Mouse (Mus musculus) monocyte, adult 2 months (primary cell): ENCODE results near the gene Eif4e.
"Not testable (repeated sequence)": the region's sequence is repeated elsewhere in the genome, so short reads cannot be mapped to it uniquely, and the experiment has no call there.

Source experiments
- DNase-seq, 2 experiments: peaks; one replicate each; pipeline ENCODE4 v3.0.0; 2022; ENCODE audit warnings: low spot score in 2 of 2, low read depth in 1 of 2

Gene Eif4e

DNA sequence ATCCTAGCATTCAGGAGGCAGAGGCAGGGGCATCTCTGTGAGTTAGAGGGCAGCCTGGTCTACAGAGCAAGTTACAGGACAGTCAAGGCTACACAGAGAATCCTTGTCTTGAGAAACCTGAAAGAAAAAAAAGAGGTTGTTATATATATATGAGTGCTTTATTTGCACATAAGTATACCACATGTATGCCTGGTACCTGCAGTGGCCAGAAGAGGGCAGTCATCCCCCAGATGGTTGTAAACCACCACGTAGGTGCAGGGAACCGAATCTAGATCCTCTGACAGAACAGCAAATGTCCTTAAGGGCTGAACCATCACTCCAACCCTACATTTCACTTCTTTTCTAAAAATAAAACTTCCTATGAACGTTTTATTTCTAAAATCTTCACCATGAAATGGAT, 8.1 kb upstream of the Eif4e start:
- no peak for DNase-seq

DNA sequence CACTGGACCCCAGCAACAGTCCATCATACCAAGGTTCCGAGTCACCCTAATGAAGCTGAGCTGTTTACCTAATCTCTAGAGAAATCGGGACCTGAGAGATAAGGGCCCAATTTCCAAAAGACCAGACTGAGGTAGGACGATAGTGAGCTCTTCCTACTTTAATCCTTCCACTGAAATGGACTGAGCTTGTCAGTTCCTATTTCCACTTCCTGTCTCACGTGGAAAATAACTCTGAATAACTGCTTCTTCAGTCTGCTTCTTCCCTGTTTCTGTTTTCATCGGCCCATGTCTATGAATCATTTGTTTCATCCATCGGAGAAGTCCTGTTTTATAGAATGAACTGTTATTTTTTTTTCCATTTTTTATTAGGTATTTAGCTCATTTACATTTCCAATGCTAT, 6.8 kb upstream of the Eif4e start:
- DNase-seq: no peak

GRCm38 (mm10) chr3:138523956-138524355, 2.0 kb upstream of the Eif4e start:
- DNase-seq: no peak

DNA sequence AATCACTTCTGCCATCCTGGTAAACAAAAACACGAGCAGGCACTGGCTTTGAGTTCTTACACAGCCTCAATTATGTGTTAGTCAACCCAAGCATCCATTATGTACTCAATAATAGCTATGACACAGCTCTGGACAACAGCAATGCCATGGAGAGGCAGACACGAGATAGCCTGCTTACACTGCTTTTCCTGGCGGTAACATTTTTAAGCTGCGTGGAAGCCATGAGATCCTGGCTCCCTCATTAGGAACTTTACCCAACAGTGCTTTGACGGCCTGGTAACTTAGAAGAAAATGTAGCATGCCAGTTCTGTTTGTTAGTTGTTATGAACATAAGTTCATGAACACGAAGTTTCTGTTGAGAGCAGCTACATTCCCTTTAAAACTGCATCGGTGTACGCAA, 485 bp upstream of the Eif4e start:
- no peak for DNase-seq

GRCm38 (mm10) chr3:138526916-138527666, 1.1 kb downstream of the Eif4e start:
- peak; percentile 95 for DNase-seq

DNA sequence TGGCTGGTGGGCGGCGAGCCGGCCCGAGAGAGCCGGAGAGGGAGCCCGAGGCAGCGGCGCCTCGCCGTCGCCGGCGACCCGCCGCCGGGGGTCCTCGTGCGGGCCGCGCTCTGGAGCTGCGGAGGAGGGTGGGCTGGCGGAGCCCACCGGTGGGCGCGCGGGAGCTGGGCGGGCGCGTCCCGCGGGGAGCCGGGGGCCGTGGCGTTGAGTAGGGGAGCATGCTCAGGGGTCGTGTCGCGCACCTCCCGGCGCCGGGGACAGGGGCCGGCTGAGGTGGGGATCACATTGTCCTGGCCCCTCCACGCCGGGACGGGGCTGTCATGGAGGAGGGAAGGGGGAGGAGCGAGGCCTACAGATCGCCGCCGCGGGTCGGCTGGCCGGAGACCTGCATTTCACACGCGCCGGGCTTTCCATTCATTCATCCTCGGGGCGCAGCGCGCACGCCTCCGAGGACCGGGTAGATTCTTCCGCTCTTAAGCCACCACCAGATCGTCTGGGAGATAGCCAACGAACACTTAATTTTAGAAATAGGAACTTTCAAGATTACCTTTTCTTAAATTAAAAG, 1.8 kb downstream of the Eif4e start:
- no peak for DNase-seq

DNA sequence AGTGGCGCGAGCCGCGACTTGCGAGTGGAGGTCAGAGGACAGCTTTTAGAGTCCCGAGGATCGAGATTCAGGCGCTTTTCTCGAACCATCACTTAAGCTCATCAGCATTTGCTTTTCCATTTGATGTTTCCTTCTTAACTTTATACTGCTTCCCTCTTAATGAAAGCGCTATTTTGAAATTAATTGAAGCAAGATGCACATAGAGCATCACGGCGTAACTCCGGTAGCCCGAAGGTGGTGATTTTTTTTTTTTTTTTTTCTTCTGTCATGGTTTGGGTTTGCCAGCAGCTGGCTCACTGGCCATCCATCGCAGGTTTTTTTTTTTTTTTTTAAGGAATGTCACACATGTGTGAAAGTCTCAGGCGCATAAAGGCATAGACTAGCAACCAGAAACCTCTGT, 2.3 kb downstream of the Eif4e start:
- DNase-seq: no peak

DNA sequence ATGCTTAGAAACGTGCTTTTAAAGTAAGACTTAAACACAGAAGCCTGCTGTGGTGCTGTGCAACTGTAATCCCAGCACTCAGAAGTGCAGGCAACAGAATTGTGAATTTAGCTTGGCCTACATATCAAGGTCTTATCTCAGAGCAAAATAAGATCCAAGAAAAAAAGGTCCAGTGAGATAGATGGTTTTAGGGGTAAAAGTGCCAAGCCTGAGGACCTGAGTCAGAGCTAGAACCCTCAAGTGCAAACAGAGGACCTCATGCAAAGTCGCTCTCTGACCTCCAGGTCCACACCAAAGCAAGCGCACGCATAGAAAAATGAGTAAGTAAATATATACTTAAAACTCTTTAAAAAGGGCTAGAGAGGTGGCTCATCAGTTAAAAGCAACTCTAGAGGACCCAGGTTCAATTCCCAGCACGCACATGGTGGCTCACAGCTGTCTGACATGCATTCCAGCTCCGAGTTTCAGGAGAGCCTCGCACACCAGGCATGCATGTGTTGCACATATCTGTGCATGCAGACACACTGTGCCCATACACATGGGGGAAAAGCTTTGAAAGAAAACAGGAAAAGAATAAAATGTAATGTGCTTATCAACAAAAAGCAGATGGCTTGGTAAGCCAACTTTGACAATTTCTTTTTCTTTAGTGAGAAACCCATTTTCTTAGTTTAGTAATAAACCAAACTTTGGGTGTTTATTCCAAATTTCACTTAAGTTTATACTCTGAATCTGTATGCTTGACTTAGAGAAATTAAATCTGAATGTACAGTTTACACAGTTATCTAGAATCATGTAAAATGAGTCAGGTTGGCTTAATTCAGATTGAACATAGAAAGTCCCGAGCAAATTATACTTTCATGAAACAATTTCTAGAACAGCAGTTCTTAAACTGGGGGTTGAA, 4.8 kb downstream of the Eif4e start:
- no peak for DNase-seq

GRCm38 (mm10) chr3:138531479-138532181, 5.7 kb downstream of the Eif4e start:
- no peak for DNase-seq

- DNase-seq: no peak
Observed at GRCm38 (mm10) chr3:138532764-138533163, 6.8 kb downstream of the Eif4e start.

DNA sequence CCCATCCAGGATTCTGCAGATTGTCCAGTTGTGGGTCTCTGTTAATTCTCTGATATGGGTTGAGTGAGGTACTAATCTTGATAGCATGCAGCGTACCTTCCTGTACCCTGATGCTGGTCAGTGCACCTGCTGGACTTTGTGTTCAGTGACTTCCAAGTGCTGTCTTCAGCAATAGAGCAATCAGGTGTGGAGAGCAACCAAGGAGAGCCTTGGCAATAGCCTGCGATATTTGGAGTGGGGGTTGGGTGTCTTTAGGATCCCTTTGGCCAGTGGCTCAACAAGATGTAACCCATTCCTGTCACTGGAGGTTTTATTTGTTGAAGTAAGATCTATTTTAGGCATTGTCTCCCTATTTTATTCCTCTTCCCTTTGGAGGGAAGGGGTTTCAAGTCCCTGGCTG, 10.1 kb downstream of the Eif4e start:
- no peak for DNase-seq

GRCm38 (mm10) chr3:138542621-138543020, 16.6 kb downstream of the Eif4e start:
- DNase-seq: no peak

- DNase-seq: no peak
Observed at GRCm38 (mm10) chr3:138544117-138544516, 18.1 kb downstream of the Eif4e start.

GRCm38 (mm10) chr3:138546678-138547077, 20.7 kb downstream of the Eif4e start:
- DNase-seq: no peak

DNA sequence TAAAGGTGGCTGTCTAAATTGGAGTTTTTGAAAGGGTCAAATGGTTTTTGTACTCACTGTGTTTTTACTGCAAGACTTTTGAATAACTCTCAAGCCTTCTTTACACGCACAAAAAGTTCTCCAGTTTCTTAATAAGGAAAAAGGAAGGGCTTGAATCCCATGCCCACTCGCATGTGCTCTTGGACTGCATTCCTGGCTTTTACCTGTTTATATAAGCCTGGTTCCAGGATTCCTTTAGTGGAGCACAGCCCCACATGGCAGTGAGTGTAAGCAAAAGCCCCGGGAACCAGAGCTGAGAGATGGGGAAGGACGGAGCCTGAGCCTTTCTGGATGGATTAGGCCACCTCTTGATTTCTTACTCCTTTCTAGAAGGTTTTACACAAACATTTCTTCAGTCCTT, 23.1 kb downstream of the Eif4e start:
- no peak for DNase-seq

- DNase-seq: no peak
Observed at GRCm38 (mm10) chr3:138550336-138551123, 24.6 kb downstream of the Eif4e start.

DNA sequence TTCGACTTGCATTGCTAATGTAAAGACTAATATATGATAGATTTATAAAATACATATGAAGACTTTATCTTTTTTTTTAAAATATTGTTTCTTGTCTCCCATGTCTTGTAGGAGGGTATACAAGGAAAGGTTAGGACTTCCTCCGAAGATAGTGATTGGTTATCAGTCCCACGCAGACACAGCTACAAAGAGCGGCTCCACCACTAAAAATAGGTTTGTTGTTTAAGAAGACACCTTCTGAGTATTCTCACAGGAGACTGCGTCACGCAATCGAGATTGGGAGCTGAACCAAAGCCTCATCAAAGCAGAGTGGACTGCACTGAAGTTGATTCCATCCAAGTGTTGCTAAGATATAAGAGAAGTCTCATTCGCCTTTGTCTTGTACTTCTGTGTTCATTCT, 29.3 kb downstream of the Eif4e start:
- not testable (repeated sequence) for DNase-seq

GRCm38 (mm10) chr3:138558529-138558928, 32.5 kb downstream of the Eif4e start:
- DNase-seq: no peak

GRCm38 (mm10) chr3:138560242-138560641, 34.3 kb downstream of the Eif4e start:
- DNase-seq: no peak

DNA sequence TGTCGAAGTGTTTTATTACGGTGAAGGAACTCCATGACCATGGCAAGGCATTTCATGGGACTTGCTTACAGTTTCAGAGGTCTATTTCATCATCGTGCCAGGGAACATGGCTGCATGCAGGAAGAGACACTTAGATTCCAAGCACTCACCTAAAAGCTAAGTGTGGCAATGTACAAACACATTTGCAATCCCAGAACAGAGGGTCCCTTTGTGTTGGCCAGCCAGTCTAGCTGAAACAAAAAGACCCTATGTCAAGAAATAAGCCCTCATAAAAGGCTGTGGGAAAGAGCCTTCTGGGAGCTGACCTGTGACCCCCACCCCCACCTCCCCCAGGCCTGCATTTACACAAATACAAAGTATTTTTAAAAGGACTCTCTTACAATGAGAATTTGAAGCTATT, 34.9 kb downstream of the Eif4e start:
- DNase-seq: no peak

- no peak for DNase-seq
Observed at GRCm38 (mm10) chr3:138578867-138579266, 52.9 kb downstream of the Eif4e start.
